Mouse (Mus musculus) heart, adult 8-10 months (tissue): ENCODE measurements at regions not wholly inside any gene's neighbourhood (a gene's known extent, or its start where the extent isn't known, plus 50 kb on each side); places are given as distances from the start of the nearest gene placed in this dataset.

ENCODE experiments used
- DNase-seq: peaks from one replicate; pipeline ENCODE4 v3.0.0; 2022; ENCODE audit warnings: low spot score

DNA sequence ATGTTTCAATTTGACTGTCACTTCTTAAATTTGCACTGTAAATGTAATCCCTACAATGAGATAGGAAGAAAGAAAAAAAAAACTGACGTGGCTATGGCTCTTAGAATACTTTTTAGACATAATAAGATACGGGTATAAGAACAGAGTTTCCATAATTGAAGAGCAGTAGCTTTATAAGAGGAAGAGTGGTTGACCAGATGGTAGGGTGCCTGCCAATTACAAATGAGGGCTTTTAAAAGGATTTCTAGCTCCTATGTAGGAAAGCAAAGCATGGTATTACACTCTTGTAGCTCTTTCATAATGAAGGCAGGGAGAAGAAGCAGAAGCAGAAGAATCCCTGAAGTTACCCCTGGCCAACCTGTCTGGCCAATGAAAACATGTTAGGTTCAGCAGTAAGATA is 239.7 kb upstream of the Car10 start:
- DNase-seq: no peak

GRCm38 (mm10) chr11:92889693-92890454 is 208.0 kb upstream of the Car10 start:
- DNase-seq: peak; percentile 4

- DNase-seq: no peak
These were observed 198.5 kb upstream of the Car10 start for GRCm38 (mm10) chr11:92899296-92899695.
